Mouse (Mus musculus) forebrain, postnatal 0 days (tissue): ENCODE data around the gene Apol9b. TPM values are rescaled to one million over a fixed set of nuclear protein-coding genes. Genes with fewer than 3 reads are reported as not detected.
A peak's percentile ranks its signal among the peaks of the same experiment; 100 is the strongest.

Experiments
- ATAC-seq: fragments of 200-750 bp; cut with Nextera tagmentation; 2 replicates; pipeline ENCODE4 v1.8.0; 2017; ENCODE audit warnings: mild to moderate bottlenecking, moderate library complexity
- DNase-seq: peaks from one replicate; pipeline ENCODE4 v3.0.0-alpha.2; 2015
- H3K27ac ChIP-seq: fragments of 300-500 bp; sonication (generic); 2 replicates; pipeline ENCODE4 v1.5.1; 2014; ENCODE audit warnings: low read depth, mild to moderate bottlenecking, antibody characterized with exemption, low read length, moderate library complexity, mixed read lengths
- H3K27me3 ChIP-seq: fragments of 300-500 bp; sonication (generic); 2 replicates; pipeline ENCODE4 v1.6.1; 2014; ENCODE audit warnings: mild to moderate bottlenecking, low read length, mixed read lengths; ENCODE audit not compliant: insufficient read depth
- H3K36me3 ChIP-seq: fragments of 300-500 bp; sonication (generic); 2 replicates; pipeline ENCODE4 v1.6.1; 2014; ENCODE audit warnings: mild to moderate bottlenecking, moderate library complexity; ENCODE audit not compliant: insufficient read depth
- H3K4me1 ChIP-seq: fragments of 300-500 bp; sonication (generic); 2 replicates; pipeline ENCODE4 v1.6.1; 2014; ENCODE audit warnings: antibody characterized with exemption; ENCODE audit not compliant: insufficient read depth
- H3K4me2 ChIP-seq: fragments of 300-500 bp; sonication (generic); 2 replicates; pipeline ENCODE4 v1.6.1; 2014; ENCODE audit warnings: low read depth, mild to moderate bottlenecking, moderate library complexity
- H3K4me3 ChIP-seq: fragments of 300-500 bp; sonication (generic); 2 replicates; pipeline ENCODE4 v1.5.1; 2014; ENCODE audit warnings: low read depth, low read length, mixed read lengths
- H3K9ac ChIP-seq: fragments of 300-500 bp; sonication (generic); 2 replicates; pipeline ENCODE4 v1.6.1; 2014; ENCODE audit warnings: mild to moderate bottlenecking
- H3K9me3 ChIP-seq: fragments of 300-500 bp; sonication (generic); 2 replicates; pipeline ENCODE4 v1.6.1; 2016; ENCODE audit warnings: low read length
- CTCF ChIP-seq: sonication (generic); IDR thresholded peaks from 2 replicates; pipeline ENCODE4 v1.5.1; 2016; ENCODE audit warnings: antibody characterized with exemption, control low read depth, low read depth
- WGBS: fragments of 180-500 bp; shearing (Covaris S2); extraction: QIAGEN DNeasy Blood & Tissue Kit; methylation state at CpG from one replicate; pipeline ENCODE4 v1.1.7; 2014; 5-methylcytosine and 5-hydroxymethylcytosine counted together
- polyA plus RNA-seq: library from polyadenylated mRNA; unstranded; fragments of >200 nt; fragmentation: Nextera tagmentation; extraction: Ambion mirVana; gene quantifications from 2 replicates; pipeline ENCODE4 v1.2.1, GENCODE M21; 2015
- total RNA-seq: library from RNA; depleted of rRNA; stranded (reverse); fragments of >200 nt; gene quantifications from 2 replicates; pipeline ENCODE4 v1.2.3, GENCODE M21; 2014; rRNA removed

The Apol9b gene
- total and polyA plus RNA-seq, 2 experiments from 2014 or later: 0.16 TPM; not detected in 1

GRCm38 (mm10) chr15:77784039-77784824 lies 55.4 kb downstream of the Apol9b start:
- no peak for TF ChIP-seq CTCF
- peak; percentile 27; the same call in 1 of the 2 replicates for ATAC-seq

GRCm38 (mm10) chr15:77785807-77786206 lies 57.0 kb downstream of the Apol9b start:
- Histone ChIP-seq H3K9me3 (no peaks in the 10 kb centered on the region), H3K4me2 (no peak overlapping the region), H3K4me3 (no peak overlapping the region), H3K27ac (no peak overlapping the region), H3K27me3 (no peaks in the 10 kb centered on the region), H3K4me1 (no peaks in the 10 kb centered on the region), H3K36me3 (peaks cover 88% of the 10 kb centered on the region), H3K9ac (no peak overlapping the region)
- DNase-seq (no peak), ATAC-seq (no peak)
- WGBS: 97% methylated on average over 1 of the region's 1 CpGs
- no peak for TF ChIP-seq CTCF

More at GRCm38 (mm10) chr15:77784039-77784824, 55.4 kb downstream of the Apol9b start:
- Histone ChIP-seq H3K27me3 (no peaks in the 10 kb centered on the region), H3K9ac (no peak overlapping the region), H3K4me2 (no peak overlapping the region), H3K4me1 (no peaks in the 10 kb centered on the region), H3K27ac (no peak overlapping the region; the same call in 1 of the 2 replicates), H3K36me3 (peaks cover 87% of the 10 kb centered on the region), H3K4me3 (no peak overlapping the region), H3K9me3 (no peaks in the 10 kb centered on the region)
- WGBS: 85% methylated on average over 22 of the region's 22 CpGs
- DNase-seq: no peak

Other genes with a start within 250 kb of the Apol9b start
- gene Apol11a, start 220.8 kb upstream of the Apol9b start, total RNA-seq: not detected in 2 replicates
- not detected in 2 replicates for gene Apol11a, start 220.8 kb upstream of the Apol9b start, polyA plus RNA-seq
- not detected in 2 replicates for gene Apol7c, start 195.7 kb upstream of the Apol9b start, total RNA-seq
- not detected in 2 replicates for gene Apol7c, start 195.7 kb upstream of the Apol9b start, polyA plus RNA-seq
- not detected in 2 replicates for gene 1700025B11Rik, start 167.1 kb upstream of the Apol9b start, total RNA-seq
- not detected in 2 replicates for gene 1700025B11Rik, start 167.1 kb upstream of the Apol9b start, polyA plus RNA-seq
- 0.05 TPM in 1 of 2 replicates, not detected in the other for gene Apol10b, start 132.9 kb upstream of the Apol9b start, total RNA-seq
- gene Apol10b, start 132.9 kb upstream of the Apol9b start, polyA plus RNA-seq: not detected in 2 replicates
- not detected in 2 replicates for gene Gm36245, start 129.8 kb upstream of the Apol9b start, total RNA-seq
- gene Gm36245, start 129.8 kb upstream of the Apol9b start, polyA plus RNA-seq: not detected in 2 replicates
- not detected in 2 replicates for gene Apol11b, start 85.8 kb upstream of the Apol9b start, total RNA-seq
- not detected in 2 replicates for gene Apol11b, start 85.8 kb upstream of the Apol9b start, polyA plus RNA-seq
- not detected in 2 replicates for gene Apol7e, start 30.2 kb upstream of the Apol9b start, total RNA-seq
- 0.08 TPM in 1 of 2 replicates, not detected in the other for gene Apol7e, start 30.2 kb upstream of the Apol9b start, polyA plus RNA-seq
- gene Apol8, start 28.0 kb downstream of the Apol9b start, total RNA-seq: 0.08 and 2.0 TPM in 2 replicates
- gene Apol8, start 28.0 kb downstream of the Apol9b start, polyA plus RNA-seq: 0.36 and 0.44 TPM in 2 replicates
- 26.4 and 35.2 TPM in 2 replicates for gene Myh9, start 113.1 kb downstream of the Apol9b start, total RNA-seq
- 5.8 and 7.2 TPM in 2 replicates for gene Myh9, start 113.1 kb downstream of the Apol9b start, polyA plus RNA-seq
- 35.8 and 36.5 TPM in 2 replicates for gene Txn2, start 200.0 kb downstream of the Apol9b start, total RNA-seq
- 200 and 227 TPM in 2 replicates for gene Txn2, start 200.0 kb downstream of the Apol9b start, polyA plus RNA-seq
- 24.5 and 26.9 TPM in 2 replicates for gene Foxred2, start 227.7 kb downstream of the Apol9b start, total RNA-seq
- 9.4 and 10.6 TPM in 2 replicates for gene Foxred2, start 227.7 kb downstream of the Apol9b start, polyA plus RNA-seq
- 165 and 167 TPM in 2 replicates for gene Eif3d, start 241.8 kb downstream of the Apol9b start, total RNA-seq
- 130 and 165 TPM in 2 replicates for gene Eif3d, start 241.8 kb downstream of the Apol9b start, polyA plus RNA-seq